Mouse (Mus musculus): Measurements from ENCODE around the gene Opcml.

- TF ChIP-seq CTCF (IDR thresholded peaks at IDR 0.05; ENCODE audit: low read depth) (no peak), EP300 (IDR thresholded peaks at IDR 0.05; ENCODE audit: low read depth) (no peak)
These were observed 363.2 kb downstream of the Opcml start for GRCm38 (mm10) chr9:28153748-28154147.
